Mouse (Mus musculus): ENCODE data around the gene Adgra1. TPM values are rescaled to one million over a fixed set of nuclear protein-coding genes. Genes with fewer than 3 reads are reported as not detected.

Gene Adgra1
- polyA plus RNA-seq, 1 experiment from 2014 or later: 0.50 TPM

GRCm38 (mm10) chr7:139863076-139863475, 29.1 kb downstream of the Adgra1 start:
- Histone ChIP-seq H3K27me3 (ENCODE audit: insufficient read depth, low read length) (no peaks in the 10 kb centered on the region), H3K4me1 (replicated peaks; ENCODE audit: insufficient read depth, low read length) (no peaks in the 10 kb centered on the region), H3K27ac (no peak overlapping the region), H3K4me3 (replicated peaks; ENCODE audit: low read depth, low read length) (no peak overlapping the region), H3K36me3 (ENCODE audit: insufficient read depth, low read length) (no peaks in the 10 kb centered on the region), H3K9ac (ENCODE audit: low read depth, low read length) (no peak overlapping the region), H3K4me2 (ENCODE audit: low read length) (no peak overlapping the region), H3K9me3 (replicated peaks; ENCODE audit: low read length) (no peaks in the 10 kb centered on the region)
- no peak for TF ChIP-seq CTCF (IDR thresholded peaks at IDR 0.05; ENCODE audit: low read depth)
- DNase-seq (ENCODE audit: low spot score) (no peak), ATAC-seq (replicated peaks; ENCODE audit: low FRiP score, low read depth) (no peak)
- 46% methylated on average over 2 of the region's 2 CpGs for WGBS

- WGBS: 29% methylated on average over 2 of the region's 2 CpGs
- Histone ChIP-seq H3K27me3 (ENCODE audit: insufficient read depth, low read length) (no peaks in the 10 kb centered on the region), H3K9me3 (replicated peaks; ENCODE audit: low read length) (no peaks in the 10 kb centered on the region), H3K27ac (no peak overlapping the region), H3K4me3 (replicated peaks; ENCODE audit: low read depth, low read length) (no peak overlapping the region), H3K4me2 (ENCODE audit: low read length) (no peak overlapping the region), H3K4me1 (replicated peaks; ENCODE audit: insufficient read depth, low read length) (no peaks in the 10 kb centered on the region), H3K9ac (ENCODE audit: low read depth, low read length) (no peak overlapping the region), H3K36me3 (ENCODE audit: insufficient read depth, low read length) (no peaks in the 10 kb centered on the region)
- DNase-seq (ENCODE audit: low spot score) (peak; percentile 24), ATAC-seq (replicated peaks; ENCODE audit: low FRiP score, low read depth) (no peak)
- peak; percentile 62; the same call in 1 of the 2 replicates for TF ChIP-seq CTCF (IDR thresholded peaks at IDR 0.05; ENCODE audit: low read depth)
Observed at GRCm38 (mm10) chr7:139864253-139864652, 30.3 kb downstream of the Adgra1 start.

- 50% methylated on average over 1 of the region's 1 CpGs for WGBS
- TF ChIP-seq CTCF (IDR thresholded peaks at IDR 0.05; ENCODE audit: low read depth): no peak
Observed at GRCm38 (mm10) chr7:139864871-139865270, 30.9 kb downstream of the Adgra1 start.

GRCm38 (mm10) chr7:139871014-139871413, 37.0 kb downstream of the Adgra1 start:
- H3K27ac ChIP-seq: no peak overlapping the region
- WGBS: 87% methylated on average over 5 of the region's 5 CpGs
- H3K4me1 ChIP-seq (replicated peaks; ENCODE audit: insufficient read depth, low read length): no peaks in the 10 kb centered on the region
- TF ChIP-seq CTCF (IDR thresholded peaks at IDR 0.05; ENCODE audit: low read depth): no peak
- no peak overlapping the region for H3K4me2 ChIP-seq (ENCODE audit: low read length)
- H3K4me3 ChIP-seq (replicated peaks; ENCODE audit: low read depth, low read length): no peak overlapping the region
- H3K27me3 ChIP-seq (ENCODE audit: insufficient read depth, low read length): no peaks in the 10 kb centered on the region
- no peaks in the 10 kb centered on the region for H3K9me3 ChIP-seq (replicated peaks; ENCODE audit: low read length)
- H3K36me3 ChIP-seq (ENCODE audit: insufficient read depth, low read length): no peaks in the 10 kb centered on the region
- no peak overlapping the region for H3K9ac ChIP-seq (ENCODE audit: low read depth, low read length)
- ATAC-seq (replicated peaks; ENCODE audit: low FRiP score, low read depth): no peak
- no peak for DNase-seq (ENCODE audit: low spot score)

More at GRCm38 (mm10) chr7:139864871-139865270, 30.9 kb downstream of the Adgra1 start:
- ATAC-seq (replicated peaks; ENCODE audit: low FRiP score, low read depth) (no peak), DNase-seq (ENCODE audit: low spot score) (no peak)
- H3K27me3 ChIP-seq (ENCODE audit: insufficient read depth, low read length): no peaks in the 10 kb centered on the region
- no peaks in the 10 kb centered on the region for H3K9me3 ChIP-seq (replicated peaks; ENCODE audit: low read length)
- no peak overlapping the region for H3K9ac ChIP-seq (ENCODE audit: low read depth, low read length)
- H3K4me3 ChIP-seq (replicated peaks; ENCODE audit: low read depth, low read length): no peak overlapping the region
- no peaks in the 10 kb centered on the region for H3K4me1 ChIP-seq (replicated peaks; ENCODE audit: insufficient read depth, low read length)
- H3K36me3 ChIP-seq (ENCODE audit: insufficient read depth, low read length): no peaks in the 10 kb centered on the region
- H3K27ac ChIP-seq: no peak overlapping the region
- no peak overlapping the region for H3K4me2 ChIP-seq (ENCODE audit: low read length)

- Histone ChIP-seq H3K4me1 (replicated peaks; ENCODE audit: insufficient read depth, low read length) (no peaks in the 10 kb centered on the region), H3K27me3 (ENCODE audit: insufficient read depth, low read length) (no peaks in the 10 kb centered on the region), H3K4me3 (replicated peaks; ENCODE audit: low read depth, low read length) (no peak overlapping the region), H3K36me3 (ENCODE audit: insufficient read depth, low read length) (no peaks in the 10 kb centered on the region), H3K9ac (ENCODE audit: low read depth, low read length) (no peak overlapping the region), H3K9me3 (replicated peaks; ENCODE audit: low read length) (no peaks in the 10 kb centered on the region), H3K27ac (no peak overlapping the region), H3K4me2 (ENCODE audit: low read length) (no peak overlapping the region)
- ATAC-seq (replicated peaks; ENCODE audit: low FRiP score, low read depth) (no peak), DNase-seq (ENCODE audit: low spot score) (peak; percentile 39)
- peak; percentile 75 for TF ChIP-seq CTCF (IDR thresholded peaks at IDR 0.05; ENCODE audit: low read depth)
- WGBS: 64% methylated on average over 10 of the region's 10 CpGs
Observed at GRCm38 (mm10) chr7:139877167-139877792, 43.3 kb downstream of the Adgra1 start.

- ATAC-seq (replicated peaks; ENCODE audit: low FRiP score, low read depth): no peak
- Histone ChIP-seq H3K36me3 (ENCODE audit: insufficient read depth, low read length) (no peaks in the 10 kb centered on the region), H3K9ac (ENCODE audit: low read depth, low read length) (no peak overlapping the region), H3K4me2 (ENCODE audit: low read length) (no peak overlapping the region), H3K9me3 (replicated peaks; ENCODE audit: low read length) (no peaks in the 10 kb centered on the region), H3K27ac (no peak overlapping the region), H3K27me3 (ENCODE audit: insufficient read depth, low read length) (no peaks in the 10 kb centered on the region), H3K4me3 (replicated peaks; ENCODE audit: low read depth, low read length) (no peak overlapping the region), H3K4me1 (replicated peaks; ENCODE audit: insufficient read depth, low read length) (no peaks in the 10 kb centered on the region)
- no peak for TF ChIP-seq CTCF (IDR thresholded peaks at IDR 0.05; ENCODE audit: low read depth)
- no peak for DNase-seq (ENCODE audit: low spot score)
- WGBS: 71% methylated on average over 5 of the region's 5 CpGs
Observed at GRCm38 (mm10) chr7:139878122-139878521, 44.1 kb downstream of the Adgra1 start.

GRCm38 (mm10) chr7:139878621-139879020, 44.6 kb downstream of the Adgra1 start:
- Histone ChIP-seq H3K36me3 (ENCODE audit: insufficient read depth, low read length) (no peaks in the 10 kb centered on the region), H3K4me3 (replicated peaks; ENCODE audit: low read depth, low read length) (no peak overlapping the region), H3K27me3 (ENCODE audit: insufficient read depth, low read length) (no peaks in the 10 kb centered on the region), H3K4me2 (ENCODE audit: low read length) (no peak overlapping the region), H3K9ac (ENCODE audit: low read depth, low read length) (no peak overlapping the region), H3K4me1 (replicated peaks; ENCODE audit: insufficient read depth, low read length) (no peaks in the 10 kb centered on the region), H3K27ac (no peak overlapping the region), H3K9me3 (replicated peaks; ENCODE audit: low read length) (no peaks in the 10 kb centered on the region)
- TF ChIP-seq CTCF (IDR thresholded peaks at IDR 0.05; ENCODE audit: low read depth): no peak
- 55% methylated on average over 6 of the region's 6 CpGs for WGBS
- no peak for DNase-seq (ENCODE audit: low spot score)
- no peak for ATAC-seq (replicated peaks; ENCODE audit: low FRiP score, low read depth)

All from kidney, postnatal 0 days (tissue).